Mouse (Mus musculus) NIH3T3 (cell line): ENCODE measurements around the gene Fbxo24.

Source experiments
- DNase-seq: peaks from one replicate; pipeline ENCODE4 v3.0.0-alpha.2; 2012; ENCODE audit warnings: low read depth

The Fbxo24 gene

GRCm38 (mm10) chr5:137600619-137601364 is 28.0 kb downstream of the Fbxo24 start, which contains the start of gene Mospd3:
TSS of gene Mospd3 (minus strand) at chr5:137601058.
- DNase-seq: peak; percentile 98

DNA sequence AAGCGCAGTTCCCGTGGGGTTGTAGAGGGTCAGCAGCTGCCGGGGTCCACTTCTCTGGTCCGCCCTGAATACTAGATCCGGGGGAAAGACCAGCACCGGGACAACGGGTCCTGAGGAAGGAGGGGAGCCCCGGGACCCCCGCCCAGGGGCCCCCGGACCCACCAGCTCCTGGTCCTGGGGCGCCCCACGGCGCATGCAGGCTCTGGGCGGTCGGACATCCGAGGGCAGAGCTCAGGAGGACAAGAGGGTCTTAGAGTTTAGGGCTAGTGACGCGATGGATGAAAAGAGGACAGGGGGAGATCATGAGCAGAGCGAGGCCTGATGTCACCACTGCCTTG is 28.6 kb downstream of the Fbxo24 start:
- no peak for DNase-seq

DNA sequence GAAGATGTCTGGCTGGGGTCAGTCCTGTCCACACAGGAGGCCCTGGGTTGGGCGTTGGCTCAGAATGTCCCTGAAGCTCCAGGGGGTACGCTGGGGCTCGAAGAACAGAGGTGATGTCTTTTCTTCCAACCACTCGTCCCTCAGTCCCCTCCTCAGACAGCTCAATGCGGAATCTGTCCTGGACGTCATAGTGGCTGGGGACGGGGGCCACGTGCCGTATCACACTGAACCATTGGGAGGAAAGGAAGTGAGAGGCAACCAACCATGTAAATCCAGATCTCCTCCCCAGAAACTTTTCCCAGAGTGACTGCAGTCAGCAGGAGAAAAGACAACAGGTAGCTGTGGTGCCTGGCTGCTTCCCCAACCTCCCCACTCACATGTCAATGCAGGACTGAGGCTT is 29.2 kb downstream of the Fbxo24 start:
- DNase-seq: no peak

- no peak for DNase-seq
Observed at GRCm38 (mm10) chr5:137598100-137598826, 30.5 kb downstream of the Fbxo24 start.

- no peak for DNase-seq
Observed at GRCm38 (mm10) chr5:137597625-137598024, 31.2 kb downstream of the Fbxo24 start.

DNA sequence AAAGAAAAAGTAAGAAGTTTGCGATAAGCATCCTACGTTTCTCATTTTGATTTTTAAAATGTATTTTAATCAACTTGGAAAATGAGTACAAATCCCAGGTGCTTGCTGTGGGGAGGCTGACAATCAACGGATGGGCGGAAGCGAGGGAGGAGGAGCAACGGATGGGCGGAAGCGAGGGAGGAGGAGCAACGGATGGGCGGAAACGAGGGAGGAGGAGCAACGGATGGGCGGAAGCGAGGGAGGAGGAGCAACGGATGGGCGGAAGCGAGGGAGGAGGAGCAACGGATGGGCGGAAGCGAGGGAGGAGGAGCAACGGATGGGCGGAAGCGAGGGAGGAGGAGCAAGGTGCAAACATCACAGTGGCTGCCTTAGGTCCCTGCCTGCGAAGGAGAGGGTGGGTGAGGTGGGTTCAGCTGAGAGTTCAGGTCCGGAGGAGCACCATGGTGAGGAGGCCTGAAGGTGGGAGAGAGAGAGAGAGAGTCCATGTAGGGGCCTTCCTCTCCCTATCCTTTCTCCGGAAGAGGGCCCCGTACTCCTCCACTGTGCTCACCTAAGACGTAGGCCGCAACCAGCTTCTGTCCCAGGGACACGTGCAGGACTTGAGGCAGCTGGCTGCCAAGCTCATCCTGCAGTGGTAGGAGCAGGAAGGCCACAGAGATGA is 32.1 kb downstream of the Fbxo24 start:
- DNase-seq: no peak

DNA sequence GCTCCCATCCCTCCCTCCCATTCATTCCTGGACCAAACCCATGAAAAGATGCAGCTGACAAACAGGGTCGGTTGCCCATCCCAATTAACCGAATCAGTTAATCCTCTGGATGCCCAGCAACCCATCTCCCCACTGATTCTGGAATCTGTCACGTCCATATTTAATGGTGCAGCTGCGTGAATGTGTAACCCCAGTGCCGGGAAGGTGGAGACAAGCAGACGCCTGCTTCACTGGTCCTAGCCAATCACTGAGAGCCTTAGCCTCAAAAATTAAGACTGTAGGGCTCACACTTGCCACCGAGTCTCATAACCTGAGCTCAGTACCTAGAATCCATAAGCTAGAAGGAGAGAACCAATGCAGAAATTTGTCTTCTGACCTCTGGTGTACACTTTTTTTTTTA is 32.9 kb downstream of the Fbxo24 start:
- DNase-seq: no peak

- peak; percentile 23 for DNase-seq
Observed at GRCm38 (mm10) chr5:137590507-137590906, 38.3 kb downstream of the Fbxo24 start.

DNA sequence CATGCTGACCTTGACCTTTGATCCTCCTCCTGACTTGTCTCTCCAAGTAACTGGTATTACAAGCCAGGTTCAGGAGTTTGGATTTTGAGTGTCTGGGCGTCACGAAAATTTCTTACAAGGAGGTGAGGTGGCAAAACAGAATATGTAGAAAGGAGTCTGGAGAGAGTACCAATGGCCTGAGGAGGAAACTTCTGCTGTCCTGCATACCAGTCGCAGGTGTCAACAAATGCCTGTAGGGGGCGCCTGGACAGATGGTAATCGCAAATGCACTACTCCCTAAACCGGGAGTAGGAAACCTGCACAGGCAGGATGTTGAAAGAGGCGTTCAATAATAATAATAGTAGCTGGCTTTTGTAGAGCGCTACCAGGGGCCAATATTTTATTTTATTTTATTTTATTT is 43.8 kb downstream of the Fbxo24 start:
- peak; percentile 77 for DNase-seq

- DNase-seq: no peak
Observed at GRCm38 (mm10) chr5:137583670-137584169, 45.1 kb downstream of the Fbxo24 start.

GRCm38 (mm10) chr5:137582702-137583101 is 46.1 kb downstream of the Fbxo24 start:
- DNase-seq: no peak

DNA sequence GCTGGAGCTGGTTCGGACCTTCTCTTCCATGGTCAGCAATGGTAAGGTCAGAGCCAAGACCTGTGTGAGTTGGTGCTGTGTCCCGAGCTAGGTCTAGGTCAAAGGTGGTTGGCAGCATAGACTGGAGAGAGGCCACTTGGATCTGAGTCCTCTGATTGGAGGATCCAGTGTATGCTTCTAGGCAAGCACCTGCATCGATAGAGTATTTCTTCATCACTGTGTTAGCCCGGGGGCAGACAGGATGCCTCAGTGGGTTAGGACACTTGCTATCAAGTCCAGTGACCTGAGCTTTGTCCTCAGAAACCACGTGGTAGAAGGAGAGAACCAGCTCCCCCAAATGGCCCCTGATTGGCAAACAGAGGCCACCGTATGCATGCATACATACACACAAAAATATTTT is 48.6 kb downstream of the Fbxo24 start:
- no peak for DNase-seq

GRCm38 (mm10) chr5:137574470-137574901 is 54.3 kb downstream of the Fbxo24 start:
- no peak for DNase-seq

- DNase-seq: no peak
Observed at GRCm38 (mm10) chr5:137570691-137571586, 57.9 kb downstream of the Fbxo24 start.

- no peak for DNase-seq
Observed at GRCm38 (mm10) chr5:137570181-137570580, 58.6 kb downstream of the Fbxo24 start.

DNA sequence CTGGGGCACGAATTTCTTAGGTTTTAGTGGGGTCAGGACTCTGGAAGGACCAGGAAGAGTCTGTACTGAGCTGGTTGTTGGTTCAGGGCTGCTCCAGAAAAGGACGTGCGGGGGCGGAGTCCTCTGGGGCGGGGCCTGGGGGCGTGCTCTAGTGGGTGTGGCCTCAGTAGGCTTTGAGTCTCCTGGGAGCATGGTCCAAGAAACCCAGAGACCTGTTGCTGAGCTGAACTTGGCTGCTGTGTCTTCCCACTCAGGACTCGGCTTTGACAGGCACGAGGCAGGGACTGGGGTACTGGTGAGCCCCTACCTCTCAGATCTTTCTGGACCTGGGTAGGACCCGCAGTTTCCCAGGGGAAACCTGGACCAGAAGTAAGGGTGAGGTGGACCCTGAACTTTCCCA is 59.1 kb downstream of the Fbxo24 start, which contains the start of gene Tfr2:
Gene Tfr2, plus strand, starts transcription at position 176 of the 400 bp plus-strand sequence.
- peak; percentile 67 for DNase-seq

DNA sequence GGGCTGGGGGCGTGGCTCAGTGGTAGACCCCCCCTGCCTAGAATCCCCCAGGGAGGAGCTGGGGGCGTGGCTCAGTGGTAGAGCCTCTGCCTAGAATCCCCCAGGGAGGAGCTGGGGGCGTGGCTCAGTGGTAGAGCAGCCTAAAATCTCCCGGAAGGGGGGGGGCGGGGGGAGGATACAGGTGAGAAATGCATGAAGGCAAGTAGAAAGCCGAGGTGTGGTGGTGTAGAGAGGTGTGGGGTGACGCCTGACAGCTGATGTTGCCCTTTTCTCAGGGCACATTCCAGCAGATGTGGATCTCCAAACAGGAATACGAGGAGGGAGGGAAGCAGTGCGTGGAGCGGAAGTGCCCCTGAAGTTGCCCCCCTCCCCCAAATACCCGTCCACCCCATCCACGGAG is 59.8 kb downstream of the Fbxo24 start:
- no peak for DNase-seq

DNA sequence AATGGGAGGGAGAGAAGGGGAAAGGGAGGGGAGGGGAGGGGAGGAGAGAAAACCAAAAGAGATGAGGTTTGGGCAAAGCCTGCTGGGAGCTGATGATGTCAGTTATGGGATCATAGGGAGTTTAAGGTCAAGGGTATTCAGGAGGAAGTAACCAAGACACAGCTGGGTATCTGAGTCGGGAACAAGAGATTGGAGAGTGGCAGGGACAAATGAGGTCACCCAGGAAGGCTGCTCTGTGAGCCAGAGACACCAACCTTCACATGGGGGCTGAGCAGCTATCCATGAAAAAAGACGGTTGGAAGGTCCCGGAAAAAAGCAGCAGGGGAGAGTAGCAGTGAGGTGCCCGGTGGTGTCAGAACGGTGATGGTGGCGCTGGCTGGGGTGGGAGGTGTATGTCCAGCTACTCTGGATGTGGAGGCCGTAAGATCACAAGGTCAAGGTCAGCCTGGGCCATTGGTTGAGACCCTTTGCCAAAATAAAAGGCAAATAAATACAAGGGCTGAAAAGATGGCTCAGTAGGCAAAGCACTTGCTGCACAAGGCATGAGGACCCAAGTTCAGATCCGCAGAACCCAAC is 60.5 kb downstream of the Fbxo24 start:
- DNase-seq: no peak

DNA sequence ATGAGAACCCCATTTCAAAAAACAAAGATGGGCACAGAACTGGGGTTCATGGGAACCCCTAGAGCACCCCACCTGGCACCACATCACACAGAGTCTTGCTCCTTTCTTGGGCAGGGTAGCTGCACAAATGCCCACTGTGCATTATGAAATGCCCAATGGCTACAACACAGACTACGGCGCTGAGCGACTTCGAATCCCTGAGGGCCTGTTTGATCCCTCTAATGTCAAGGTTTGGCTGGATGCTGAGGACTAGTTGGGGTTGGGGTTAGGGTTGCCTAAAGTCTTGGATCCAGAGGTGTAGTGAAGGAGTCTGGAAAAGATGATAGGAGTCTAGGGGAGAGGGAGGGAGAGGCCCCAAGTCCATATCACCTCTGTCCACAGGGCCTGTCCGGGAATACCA is 62.4 kb downstream of the Fbxo24 start:
- no peak for DNase-seq

DNA sequence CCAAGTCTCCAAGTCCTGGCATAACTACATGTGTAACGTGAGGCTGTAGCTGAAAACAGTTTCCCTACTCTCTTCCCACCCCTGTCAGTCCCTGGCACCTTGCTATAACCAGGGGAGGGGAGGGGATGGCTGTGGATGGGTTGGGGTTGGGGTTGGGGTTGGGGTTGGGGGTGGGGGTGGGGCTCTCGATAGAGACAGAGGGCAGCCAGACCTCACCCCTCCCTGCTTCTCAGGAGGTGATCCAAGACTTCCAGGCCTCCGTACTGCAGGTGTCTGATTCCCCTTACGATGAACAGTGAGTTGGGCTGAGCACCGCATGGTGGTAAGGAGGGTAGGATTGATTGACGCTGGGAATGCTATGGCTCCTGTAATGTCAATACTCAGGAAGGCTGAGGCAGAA is 63.1 kb downstream of the Fbxo24 start:
- no peak for DNase-seq

DNA sequence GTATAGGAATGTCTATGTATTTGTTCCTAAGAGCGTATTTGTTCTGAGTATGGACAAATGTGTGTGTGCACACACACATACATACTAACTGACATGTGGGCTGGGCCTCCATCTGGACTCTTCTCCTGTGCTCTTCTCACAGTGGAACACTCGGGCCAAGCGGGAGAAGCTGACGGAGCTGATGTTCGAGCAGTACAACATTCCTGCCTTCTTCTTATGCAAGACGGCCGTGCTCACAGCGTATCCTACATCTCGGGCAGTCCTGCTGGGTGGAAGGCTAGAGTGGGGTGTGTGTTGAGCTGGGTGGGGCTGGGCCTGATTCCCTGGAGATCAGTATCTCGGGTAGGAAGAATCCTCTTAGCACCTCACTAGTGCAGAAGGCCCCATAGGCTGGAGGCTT is 65.8 kb downstream of the Fbxo24 start:
- DNase-seq: no peak
